Mouse (Mus musculus) urinary bladder, postnatal 25 days (tissue): ENCODE data around the gene Arl5c.

Experiments used
- DNase-seq: peaks from one replicate; pipeline ENCODE4 v3.0.0; 2022; ENCODE audit warnings: low spot score

Arl5c gene

DNA sequence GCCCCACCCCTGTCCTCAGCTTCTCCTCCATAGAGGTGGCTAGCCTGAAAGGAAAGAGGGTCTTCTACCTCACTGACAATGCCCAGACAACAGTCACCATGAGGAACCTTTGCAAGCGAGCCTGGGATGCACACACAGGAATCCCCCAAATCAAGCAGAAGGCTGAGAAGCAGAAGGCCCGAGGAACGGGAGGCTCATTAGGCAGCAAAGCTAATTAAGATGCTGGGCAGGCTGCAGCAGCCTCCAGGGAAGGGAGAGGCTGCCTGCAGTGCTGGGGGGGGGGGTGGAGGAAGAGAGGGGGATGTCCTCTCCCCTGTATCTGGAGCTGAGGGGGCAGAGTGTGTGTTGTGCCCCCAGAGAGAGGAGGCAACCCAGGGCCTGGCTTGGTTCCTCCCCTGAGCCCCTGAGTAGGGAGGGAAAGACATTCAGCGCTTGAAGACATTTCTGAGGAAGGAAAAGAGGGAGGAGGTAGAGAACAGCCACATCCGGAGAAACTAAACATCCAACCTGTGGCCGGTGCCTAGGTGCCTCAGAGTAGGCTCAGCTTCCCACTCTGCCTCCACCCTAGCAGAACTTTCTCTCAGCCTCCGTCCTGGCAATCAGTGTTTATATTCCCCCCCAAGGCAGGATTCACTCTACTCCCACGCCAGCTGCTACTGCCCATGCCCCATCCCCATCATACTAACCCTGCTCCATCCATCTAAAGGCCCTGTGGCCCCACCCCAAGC lies 24.1 kb upstream of the Arl5c start:
- no peak for DNase-seq

DNA sequence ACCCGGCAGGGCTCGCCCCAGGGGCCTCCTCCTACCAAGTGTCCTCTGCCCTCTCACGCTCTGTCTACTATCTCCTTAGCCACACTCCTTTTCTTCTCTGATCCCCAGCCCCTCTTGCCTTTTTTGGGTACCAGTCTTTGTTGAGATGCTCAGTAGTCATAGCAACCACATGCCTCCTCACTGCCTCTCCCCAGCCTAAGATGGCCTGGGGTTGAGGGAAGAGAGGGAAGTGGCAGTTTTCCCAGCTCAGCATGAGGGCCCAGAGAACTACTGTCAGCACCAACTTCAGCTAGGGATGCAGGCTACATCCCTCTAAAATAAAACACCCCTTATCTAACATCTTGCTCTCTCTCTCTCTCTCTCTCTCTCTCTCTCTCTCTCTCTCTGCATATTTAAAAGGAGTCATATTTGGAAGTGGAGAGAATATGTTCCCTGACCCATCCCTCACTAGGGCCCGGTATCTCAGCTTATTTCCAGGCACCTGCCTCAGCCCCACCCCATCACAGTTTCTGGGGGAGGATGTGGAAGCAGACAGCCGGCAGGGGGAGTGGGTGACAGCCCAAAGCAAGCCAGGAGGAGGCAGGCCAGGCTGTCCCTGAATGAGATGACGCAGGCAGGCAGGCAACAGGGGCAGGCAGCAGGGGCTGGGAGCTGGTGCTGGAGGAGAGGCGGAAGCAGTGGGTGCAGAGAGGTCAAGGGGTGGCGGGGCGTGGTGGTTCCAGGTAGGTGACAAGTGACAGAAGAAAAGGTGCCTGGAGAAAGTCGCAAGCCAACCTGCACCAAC lies 23.1 kb upstream of the Arl5c start:
- DNase-seq: peak; percentile 16

DNA sequence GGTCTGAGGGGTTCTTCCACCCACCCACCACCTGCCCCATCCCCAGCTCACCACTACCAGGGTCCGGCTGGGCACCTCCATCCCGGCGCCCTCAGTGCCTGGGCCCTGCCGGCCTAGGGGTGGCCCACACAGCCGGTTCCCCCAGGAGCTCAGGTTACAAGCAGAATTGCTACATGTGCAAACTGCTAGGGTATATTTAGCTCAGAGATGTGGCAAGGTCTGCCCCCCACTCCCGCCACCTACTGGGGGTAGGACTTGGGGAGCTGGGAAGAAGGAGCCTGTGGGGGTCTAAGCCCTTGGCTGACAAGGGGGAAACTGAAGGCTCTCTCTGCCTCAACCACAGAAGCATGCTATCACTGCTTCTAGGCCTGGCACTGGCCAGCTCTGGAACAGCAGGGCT lies 22.2 kb upstream of the Arl5c start:
- no peak for DNase-seq

DNA sequence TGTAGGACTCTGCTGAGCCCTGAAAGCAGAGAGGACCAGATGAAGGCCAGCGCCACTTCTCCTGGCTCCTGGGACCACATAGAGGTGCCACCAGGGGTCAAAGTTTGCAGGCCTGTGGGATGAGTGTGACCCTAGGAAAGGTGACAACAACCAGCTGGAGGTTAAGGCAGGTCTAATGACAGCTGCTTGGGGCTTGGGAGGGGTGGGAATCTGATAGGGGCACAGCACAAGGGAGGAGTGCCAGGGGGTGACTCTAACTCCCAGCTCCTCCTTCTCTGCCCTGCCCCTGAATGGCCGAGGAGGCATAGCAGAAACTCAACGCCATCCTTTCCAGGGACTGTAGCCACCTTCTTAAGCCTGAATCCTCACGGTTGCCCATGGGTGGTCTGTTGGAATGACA lies 20.8 kb upstream of the Arl5c start:
- no peak for DNase-seq

DNA sequence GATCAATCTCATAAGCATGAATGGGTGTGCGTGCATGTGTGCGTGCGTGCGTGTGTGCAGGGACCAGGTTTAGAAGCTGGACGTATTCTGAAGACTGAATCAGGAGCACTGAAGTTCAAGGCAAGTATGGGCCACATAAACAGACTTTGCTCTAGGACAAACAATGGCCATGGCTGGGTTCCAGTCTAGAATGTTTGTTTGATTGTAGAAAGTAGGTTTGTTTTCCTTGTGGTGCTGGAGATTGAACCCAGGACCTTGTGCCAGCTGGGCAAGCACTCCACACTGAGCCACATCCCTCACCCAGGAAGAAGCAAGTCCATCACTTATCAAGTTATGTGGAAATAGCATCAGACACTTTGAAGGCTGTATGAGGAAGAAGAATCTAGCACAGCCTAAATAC lies 20.2 kb upstream of the Arl5c start:
- no peak for DNase-seq

DNA sequence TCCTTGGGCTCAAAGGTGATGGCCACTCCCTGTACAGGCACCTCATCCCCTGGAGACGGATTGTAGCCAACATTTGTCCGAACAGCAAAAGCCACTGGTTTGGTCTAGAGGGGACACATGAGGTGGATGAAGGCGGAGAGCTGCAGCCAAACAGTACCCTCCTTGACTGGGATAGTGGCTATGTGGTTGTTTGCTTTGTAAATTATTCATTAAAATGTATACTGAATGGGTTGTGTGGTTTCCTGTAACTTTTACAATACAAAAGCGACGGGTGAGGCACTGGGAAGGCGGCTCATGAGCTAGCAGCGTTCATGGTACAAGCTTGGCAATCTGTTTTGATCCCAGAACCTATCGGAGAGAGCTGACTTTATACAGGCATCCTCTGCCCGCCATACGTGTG lies 16.9 kb upstream of the Arl5c start:
- no peak for DNase-seq

DNA sequence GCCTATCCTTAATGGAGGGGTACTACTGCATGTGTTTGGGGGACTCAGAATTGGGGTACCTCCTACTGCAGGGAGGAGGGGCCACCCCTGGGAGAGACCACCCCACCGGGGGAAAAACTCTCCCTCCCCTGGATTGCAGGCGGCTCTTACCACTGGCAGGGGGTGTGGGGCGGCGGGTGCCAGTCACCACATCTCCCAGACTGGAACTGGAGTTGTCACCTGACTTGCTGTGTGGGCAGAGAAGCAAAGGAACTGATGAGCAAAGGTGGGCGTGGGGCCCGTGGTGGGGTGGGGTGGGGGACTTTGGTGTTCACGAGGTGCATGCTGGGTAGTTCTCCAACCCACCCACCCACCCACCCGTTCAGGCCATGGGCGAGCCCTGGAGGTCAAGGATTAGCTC lies 15.7 kb upstream of the Arl5c start:
- no peak for DNase-seq

DNA sequence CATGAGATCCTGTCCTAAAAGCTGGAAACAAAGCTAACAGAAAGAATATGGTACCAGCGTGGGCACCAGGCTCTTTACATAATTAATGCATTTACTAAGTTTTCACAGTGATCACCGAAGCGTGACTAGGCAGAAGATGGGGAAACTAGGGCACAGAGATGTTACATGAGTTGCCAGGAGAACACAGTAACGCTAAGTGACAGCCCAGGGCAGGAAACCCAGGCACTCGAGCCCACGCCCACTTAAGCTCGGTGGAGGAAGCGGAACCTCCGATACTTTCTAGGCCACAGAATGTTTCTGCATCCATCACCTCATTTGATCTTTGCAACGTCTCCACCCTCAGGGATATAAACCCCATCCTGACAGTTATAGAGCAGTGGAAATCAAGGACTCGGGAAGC lies 12.1 kb upstream of the Arl5c start:
- no peak for DNase-seq

DNA sequence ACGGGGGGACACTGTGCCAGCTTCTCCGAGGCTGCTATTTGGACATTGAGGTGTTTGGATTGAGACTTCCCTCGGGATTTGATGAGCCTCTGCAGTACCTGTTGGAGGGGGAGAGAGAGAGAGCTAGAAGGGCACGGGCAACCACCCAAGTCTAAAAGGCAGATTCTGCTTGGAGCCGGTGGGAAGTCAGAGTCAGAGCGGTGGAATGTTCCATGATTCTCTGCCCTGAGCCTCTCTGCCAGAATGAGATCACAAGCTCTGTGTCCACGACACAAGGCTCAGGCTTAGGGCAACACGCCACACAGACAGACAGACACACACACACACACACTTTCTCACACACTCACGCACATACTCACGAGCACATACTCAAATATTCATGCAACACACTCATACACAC lies 9.7 kb upstream of the Arl5c start:
- peak; percentile 33 for DNase-seq

DNA sequence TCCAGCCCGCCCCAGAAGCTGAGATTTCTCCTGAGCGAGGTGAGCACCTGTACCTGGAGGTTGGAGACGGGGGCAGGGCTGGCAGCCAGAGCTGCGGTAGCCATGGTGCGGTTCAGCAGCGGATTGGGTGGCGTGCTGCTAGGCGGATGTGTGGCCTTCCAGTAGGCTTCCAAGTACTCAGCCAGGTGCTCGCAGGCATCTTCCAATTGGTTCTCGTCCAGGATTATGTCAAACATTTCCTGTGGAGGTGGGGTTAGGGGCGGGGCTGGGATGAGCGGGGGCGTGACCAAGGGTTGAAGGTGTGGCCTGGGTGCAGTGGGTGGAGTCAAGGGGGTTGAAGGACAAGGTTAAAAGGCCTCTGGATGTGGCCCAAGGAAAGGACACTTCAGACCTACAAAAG lies 9.1 kb upstream of the Arl5c start:
- DNase-seq: no peak

DNA sequence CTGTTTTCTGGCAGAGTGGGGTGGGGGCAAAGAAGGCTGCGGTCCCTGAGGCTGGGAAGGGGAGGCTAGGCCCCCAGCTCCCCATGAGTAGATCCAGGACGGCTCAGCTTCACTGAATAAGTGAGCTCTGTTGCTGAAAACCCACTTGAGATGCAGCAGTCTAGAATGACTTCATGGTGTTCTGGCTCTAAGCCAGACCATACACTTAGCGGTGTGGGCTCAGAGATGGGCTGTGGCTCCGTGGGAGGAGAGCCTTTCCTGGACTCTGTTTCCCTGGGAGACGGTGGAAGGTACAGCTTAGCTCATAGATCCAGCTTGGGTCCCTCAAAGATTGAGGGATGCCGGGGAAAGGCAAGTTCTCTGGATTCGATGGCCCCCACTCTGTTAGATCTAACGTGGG lies 8.2 kb upstream of the Arl5c start:
- DNase-seq: no peak

DNA sequence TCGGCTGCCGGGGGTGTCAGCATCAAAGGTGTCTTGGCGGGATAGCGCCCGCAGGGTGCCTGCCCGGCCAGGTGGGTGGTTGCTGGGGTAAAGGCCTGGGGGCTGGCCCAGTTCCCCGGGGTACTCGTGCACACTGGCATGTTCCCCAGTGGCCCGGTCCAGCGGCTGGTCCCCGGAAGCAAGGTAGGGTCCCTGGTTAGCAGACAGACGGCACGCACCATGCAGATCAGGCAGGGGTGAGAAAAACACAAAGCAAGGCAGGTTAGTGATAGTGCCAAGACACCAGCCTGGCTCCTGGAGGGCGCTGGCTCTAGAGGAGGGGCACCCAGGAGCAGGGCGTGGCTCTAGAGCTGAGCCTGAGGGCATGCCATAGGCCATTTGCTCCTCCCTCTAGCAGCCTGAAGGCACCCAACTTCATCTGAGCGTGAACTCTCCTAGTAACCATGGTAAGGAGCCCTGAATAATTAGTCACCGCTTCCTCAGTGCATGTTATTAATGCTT lies 7.2 kb upstream of the Arl5c start:
- DNase-seq: no peak

DNA sequence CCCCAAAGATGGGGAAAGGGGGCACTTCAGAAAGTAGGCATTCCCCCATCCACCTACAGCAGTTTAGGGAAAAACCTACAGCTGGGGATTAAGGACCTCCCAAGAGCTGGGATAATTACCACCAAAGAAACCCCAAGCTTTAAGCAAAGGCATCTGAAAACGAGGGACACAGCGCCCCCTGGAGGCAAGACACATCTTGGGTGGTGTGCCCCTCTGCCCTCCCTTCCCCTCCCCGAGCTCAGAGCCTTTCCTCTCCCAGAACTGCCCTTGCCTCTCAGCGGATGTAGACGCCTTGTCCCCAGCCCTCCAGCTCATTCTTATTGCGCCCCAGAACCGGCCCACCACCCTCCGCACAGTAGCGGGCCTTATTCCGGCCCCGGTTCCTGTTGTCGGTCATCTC lies 6.6 kb upstream of the Arl5c start:
- peak; percentile 71 for DNase-seq

DNA sequence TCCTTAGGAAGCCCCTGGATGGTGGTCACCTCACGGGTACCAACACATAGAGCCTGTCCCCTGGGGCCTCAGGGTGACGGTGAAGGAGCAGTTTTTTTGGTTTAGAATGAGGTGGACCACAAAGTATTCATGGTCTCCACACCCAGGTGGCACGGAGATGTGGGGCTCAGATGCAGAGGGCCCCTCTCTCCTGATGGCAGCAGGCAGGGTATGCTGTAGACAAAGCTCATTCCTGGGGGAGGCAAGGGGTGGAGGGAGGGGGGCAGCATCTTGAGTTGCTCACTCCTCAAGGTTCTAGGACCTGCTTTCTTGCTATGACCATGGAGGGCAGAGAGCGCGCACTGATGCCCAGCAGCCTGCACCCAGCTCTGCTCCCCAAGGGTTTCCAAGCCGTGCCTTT lies 6.0 kb upstream of the Arl5c start:
- no peak for DNase-seq

DNA sequence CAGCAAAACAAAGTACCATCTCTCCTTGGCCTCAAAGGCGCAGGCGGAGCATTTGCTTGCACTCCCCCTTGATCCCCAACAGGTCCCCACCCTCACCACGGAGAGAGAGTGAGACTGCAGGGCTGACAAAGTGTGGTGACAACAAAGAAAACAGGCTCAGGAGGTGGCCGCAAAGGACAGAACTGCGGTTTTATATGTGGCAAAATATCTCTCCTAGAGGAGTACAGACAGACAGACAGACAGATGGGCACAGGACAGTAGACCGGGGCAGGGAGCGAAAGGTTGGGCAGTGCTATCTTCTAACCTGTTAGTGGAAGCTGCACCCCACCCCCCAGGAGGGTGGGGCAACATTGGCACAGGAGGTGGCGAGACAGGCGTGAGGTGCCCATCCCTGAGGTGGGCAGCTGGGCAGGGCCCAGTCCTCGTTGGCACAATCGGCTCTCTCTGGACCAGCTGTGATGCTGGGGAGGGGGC lies 5.4 kb upstream of the Arl5c start:
- DNase-seq: no peak

DNA sequence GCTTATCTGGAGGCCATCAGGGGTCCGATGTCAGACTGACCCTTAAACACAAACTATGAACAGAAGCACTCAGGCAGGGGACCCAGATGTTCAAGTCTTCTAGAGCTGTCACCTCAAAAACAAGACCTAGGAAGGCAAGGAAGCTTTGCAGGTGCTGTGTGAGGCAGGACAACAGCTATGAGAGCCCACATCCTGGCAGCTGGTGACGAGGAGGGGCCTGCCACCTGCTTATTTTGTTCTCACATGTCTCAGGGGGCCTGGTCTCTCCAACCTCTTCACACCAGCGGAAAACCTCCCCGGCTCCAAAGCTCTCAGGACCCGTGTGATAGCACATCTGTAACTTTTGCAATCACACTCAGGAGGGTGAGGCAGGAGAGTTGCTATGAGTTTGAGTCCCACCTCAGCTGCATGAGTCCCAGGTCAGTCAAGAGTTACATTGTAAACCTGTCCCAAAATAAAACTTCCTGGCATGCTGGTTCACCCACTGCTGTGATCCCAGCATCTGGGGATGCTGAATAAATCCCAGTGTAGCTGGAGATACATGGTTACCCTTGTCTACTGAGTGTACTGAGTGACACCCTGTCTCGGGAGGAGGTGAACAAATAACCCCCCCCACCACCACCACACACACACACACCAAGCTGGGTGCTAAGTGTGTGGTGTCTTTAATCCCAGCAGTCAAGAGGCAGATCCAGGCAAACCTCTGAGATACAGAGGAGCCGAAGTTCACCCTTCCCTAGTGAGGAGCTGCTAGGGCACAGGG lies 4.6 kb upstream of the Arl5c start:
- DNase-seq: no peak

DNA sequence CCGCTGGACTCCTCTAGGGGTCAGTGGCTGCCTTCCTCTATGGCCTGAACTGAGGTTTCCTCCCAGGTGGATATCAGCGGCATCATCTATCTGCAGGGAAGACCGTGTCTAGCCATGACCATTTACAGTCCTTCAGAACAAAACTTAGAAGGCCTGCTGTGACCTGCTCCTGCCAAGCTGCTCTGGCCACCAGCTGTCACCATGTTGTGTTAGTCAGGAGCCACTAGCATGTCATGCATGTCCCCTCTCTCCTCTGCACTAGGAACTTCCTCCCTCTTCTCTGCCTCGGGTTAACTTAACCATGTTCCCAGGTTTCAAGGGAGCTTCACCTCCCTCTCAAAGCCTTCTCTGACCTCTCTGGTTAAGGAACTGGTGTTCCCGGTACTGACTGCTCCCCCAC lies 3.8 kb upstream of the Arl5c start:
- DNase-seq: no peak

DNA sequence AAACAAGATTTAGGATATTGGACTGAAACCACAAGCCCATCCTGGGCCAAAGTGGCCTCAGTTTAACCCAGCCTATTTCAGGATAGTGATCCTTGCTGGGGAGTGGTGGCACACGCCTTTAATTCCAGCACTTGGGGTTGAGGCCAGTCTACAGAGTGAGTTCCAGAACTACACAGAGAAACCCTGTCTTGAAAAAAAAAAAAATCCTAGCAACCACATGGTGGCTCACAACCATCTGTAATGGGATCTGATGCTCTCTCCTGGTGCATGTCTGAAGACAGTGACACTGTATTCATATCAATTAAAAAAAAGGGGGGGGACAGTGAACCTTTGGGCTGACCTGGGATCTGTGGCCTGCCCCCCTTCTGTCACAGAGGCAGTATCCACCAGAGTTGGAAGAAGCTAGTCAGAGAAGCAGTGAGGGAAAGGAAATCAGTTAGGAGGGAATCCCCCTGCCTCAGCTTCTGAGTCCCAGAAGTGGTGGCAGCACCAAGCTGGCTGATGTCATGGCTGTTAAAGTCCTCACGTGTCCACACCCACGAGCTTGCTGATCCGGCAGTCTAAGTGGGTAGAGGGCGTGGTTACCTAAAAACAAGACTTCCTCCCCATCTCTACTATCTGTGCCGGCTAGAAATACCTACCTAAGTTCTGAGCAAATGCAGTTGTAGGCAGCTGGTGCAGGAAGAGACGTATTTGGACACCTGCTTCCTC lies 3.1 kb upstream of the Arl5c start:
- no peak for DNase-seq

DNA sequence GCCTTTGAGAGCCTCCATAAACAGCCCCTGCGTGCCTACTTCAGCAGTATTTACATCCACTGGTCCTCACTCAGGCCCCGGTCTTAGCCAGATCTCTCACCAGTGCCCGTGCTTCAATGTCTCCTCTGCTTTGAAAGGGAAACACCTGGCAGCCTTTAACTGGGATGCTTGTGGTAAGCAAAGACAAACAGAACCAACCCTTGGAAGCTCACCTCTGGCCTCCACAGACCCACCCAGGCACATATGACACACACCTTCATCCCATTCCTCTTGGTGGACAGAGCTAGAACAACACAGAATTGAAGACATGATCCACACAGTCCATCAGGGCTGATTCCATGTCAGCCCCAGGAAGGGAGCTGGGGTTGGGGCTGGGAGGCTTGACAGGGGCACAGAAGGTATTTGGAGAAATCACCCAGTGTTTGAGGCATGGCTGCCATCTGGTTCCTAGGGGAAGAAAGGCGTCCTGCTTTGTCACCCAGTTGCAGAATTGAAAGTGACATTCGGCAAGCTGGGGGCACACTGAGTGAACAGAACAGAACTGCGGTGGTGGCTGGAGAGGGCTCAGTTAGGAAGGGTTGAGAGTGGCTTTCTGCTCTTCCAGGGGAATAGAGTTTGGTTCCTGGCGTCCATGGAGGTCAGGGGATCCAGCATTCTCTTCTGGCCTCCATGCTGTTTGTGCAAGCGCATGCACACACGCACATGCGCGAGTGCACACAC lies 2.3 kb upstream of the Arl5c start:
- DNase-seq: no peak

DNA sequence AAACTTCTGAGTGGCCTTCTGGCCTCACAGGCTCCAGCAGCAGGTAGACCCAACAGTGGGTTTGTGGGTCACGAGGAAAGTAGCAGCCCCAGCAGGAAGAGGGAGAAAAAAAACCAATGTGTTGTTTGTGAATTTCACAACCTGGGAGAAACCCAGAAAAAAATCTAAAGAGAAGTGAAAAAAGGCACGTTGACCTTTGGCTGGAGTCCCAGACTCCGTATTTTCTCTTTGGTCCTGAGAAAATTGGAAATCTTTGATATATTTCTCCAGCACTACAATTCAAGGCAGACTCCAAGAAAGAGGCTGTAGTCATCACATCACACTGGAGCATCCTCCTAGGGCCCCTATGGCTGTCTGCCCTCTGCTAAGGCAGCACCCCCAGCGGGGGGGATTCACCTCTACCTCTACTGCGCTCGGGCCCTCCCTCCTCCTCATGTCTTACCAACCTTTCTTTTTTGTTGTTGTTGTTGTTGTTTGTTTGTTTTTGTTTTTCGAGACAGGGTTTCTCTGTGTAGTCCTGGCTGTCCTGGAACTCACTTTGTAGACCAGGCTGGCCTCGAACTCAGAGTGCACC lies 1.5 kb upstream of the Arl5c start:
- DNase-seq: no peak

DNA sequence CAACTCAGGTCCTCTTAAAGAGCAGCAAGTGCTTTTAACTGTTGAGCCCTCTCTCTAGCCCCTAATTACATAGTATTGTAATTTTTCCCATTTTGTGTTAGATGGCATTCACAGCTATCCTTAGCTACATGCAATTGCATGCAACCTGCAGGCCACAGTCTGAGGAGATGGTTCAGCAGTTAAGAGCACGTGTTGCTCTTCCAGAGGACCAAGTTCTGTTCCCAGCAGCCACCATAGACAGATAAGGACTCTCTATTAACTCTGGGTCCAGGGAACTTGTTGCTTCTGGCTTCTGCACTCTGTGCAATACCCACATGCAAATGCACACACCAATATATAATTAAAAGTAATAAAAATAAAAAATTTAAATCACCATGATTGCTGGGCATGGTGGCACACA lies 710 bp upstream of the Arl5c start:
- DNase-seq: no peak
